Mouse (Mus musculus) forebrain, embryonic 16.5 days (tissue): Measurements from ENCODE around the gene Tubgcp2. TPM values are rescaled to one million over a fixed set of nuclear protein-coding genes. Genes with fewer than 3 reads are reported as not detected.

Source experiments
- ATAC-seq: fragments of 200-750 bp; cut with Nextera tagmentation; 2 replicates; pipeline ENCODE4 v1.8.0; 2017; ENCODE audit warnings: mild to moderate bottlenecking, moderate library complexity
- H3K27ac ChIP-seq: fragments of 300-500 bp; sonication (generic); 2 replicates; pipeline ENCODE4 v1.5.1; 2014; ENCODE audit warnings: low read length, control low read depth
- H3K27me3 ChIP-seq: fragments of 300-500 bp; sonication (generic); replicated peaks from 2 replicates; pipeline ENCODE4 v1.6.1; 2014; ENCODE audit warnings: low read length; ENCODE audit not compliant: control insufficient read depth, insufficient read depth
- H3K36me3 ChIP-seq: fragments of 300-500 bp; sonication (generic); 2 replicates; pipeline ENCODE4 v1.6.1; 2014; ENCODE audit not compliant: control insufficient read depth, insufficient read depth
- H3K4me1 ChIP-seq: fragments of 300-500 bp; sonication (generic); replicated peaks from 2 replicates; pipeline ENCODE4 v1.6.1; 2014; ENCODE audit warnings: low read length; ENCODE audit not compliant: control insufficient read depth, insufficient read depth
- H3K4me2 ChIP-seq: fragments of 300-500 bp; sonication (generic); 2 replicates; pipeline ENCODE4 v1.6.1; 2014; ENCODE audit warnings: mild to moderate bottlenecking, low read length, control low read depth
- H3K4me3 ChIP-seq: fragments of 300-500 bp; sonication (generic); replicated peaks from 2 replicates; pipeline ENCODE4 v1.5.1; 2014; ENCODE audit warnings: mild to moderate bottlenecking, low read length, control low read depth
- H3K9ac ChIP-seq: fragments of 300-500 bp; sonication (generic); replicated peaks from 2 replicates; pipeline ENCODE4 v1.6.1; 2014; ENCODE audit warnings: low read depth, low read length, control low read depth
- H3K9me3 ChIP-seq: fragments of 300-500 bp; sonication (generic); 2 replicates; pipeline ENCODE4 v1.6.1; 2016; ENCODE audit warnings: low read length; ENCODE audit not compliant: control insufficient read depth
- WGBS: fragments of 180-500 bp; shearing (Covaris S2); extraction: QIAGEN DNeasy Blood & Tissue Kit; methylation state at CpG from one replicate; pipeline ENCODE4 v1.1.7; 2014; 5-methylcytosine and 5-hydroxymethylcytosine counted together
- polyA plus RNA-seq: library from polyadenylated mRNA; unstranded; fragments of >200 nt; fragmentation: Nextera tagmentation; extraction: Ambion mirVana; gene quantifications from 2 replicates; pipeline ENCODE4 v1.2.1, GENCODE M21; 2015

The Tubgcp2 gene
- polyA plus RNA-seq, 1 experiment from 2014 or later: 72.7 TPM

DNA sequence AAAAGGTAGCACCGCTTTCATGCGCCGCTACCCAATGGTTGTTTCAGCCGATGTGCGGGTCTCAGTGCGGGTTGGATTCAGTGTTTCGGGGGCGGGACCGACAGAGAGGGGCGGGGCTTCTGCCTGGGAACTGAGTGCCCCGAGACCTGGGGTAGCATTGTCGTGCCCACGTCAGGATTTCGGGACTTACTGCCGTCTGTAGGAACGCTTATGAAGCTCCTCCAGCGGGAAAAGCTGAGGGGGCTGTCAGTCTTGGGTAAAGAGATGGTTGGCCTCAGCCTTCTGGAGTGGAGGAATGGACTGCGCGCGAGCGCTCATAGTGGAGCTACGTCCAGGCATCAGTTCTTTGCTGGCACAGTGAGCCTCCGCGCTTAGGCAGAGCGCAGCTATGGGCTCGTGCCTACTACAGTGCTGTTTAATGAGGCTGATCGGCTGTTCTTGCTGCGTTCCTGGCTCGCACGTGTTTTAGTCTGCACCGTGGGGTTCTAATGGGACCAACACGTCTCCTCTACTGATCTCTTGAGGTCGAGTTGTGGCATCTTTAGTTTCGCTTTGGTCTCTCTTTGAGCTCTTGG is 12.7 kb upstream of the Tubgcp2 start:
- ATAC-seq: peak; percentile 79
- no peak overlapping the region for H3K27ac ChIP-seq
- H3K4me2 ChIP-seq: peak overlapping the region; percentile 65
- H3K36me3 ChIP-seq: no peaks in the 10 kb centered on the region
- under 1% methylated on average over 34 of the region's 34 CpGs for WGBS
- peaks cover 23% of the 10 kb centered on the region for H3K4me1 ChIP-seq
- H3K9ac ChIP-seq: 0 out of 2 replicates have a peak overlapping the region, but pooled peaks have one; percentile 28
- H3K4me3 ChIP-seq: peak overlapping the region; percentile 42
- H3K27me3 ChIP-seq: peaks cover 77% of the 10 kb centered on the region
- H3K9me3 ChIP-seq: no peaks in the 10 kb centered on the region

DNA sequence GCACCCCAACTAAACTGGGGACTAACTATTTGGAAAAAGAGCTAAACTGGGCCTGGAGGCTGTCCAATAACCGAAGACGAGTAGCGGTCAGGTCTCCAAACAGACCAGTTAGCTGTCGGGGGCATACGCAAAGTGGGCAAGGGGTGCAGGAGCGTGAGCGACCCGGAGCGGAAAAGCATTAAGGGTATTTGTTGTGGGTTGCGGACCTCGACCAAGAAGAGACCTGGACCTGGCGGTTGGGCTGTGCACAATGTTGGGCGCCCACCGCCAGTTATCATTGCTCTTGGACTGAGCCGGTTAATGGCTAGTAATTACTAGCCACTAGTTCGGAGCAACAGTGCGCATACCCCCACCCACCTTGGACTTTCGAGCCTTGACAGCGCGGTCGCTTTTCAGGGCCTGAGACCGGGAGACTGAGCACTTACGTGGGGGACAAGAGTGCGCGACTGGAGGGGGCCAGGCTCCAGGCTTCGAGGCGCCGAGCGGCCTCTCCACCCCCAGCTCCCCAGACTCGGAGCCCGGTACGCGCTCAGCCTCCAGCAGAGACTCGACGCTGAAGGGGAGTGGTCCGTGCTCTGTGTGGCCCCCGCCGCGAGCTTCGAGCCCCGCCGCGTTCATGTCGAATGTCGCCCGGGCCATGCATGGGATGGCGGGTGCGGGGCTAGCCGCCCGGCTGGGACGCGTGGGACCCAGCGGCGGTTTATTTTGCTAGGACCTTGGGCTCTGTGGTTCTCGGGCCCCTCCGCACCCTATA is 12.1 kb upstream of the Tubgcp2 start, which contains the start of gene Msx3:
Gene Msx3 (minus strand): TSS at position 729 of the 754 bp plus-strand sequence.
- no peaks in the 10 kb centered on the region for H3K9me3 ChIP-seq
- peak; percentile 39 for ATAC-seq
- H3K4me1 ChIP-seq: peaks cover 23% of the 10 kb centered on the region
- no peaks in the 10 kb centered on the region for H3K36me3 ChIP-seq
- H3K4me2 ChIP-seq: peak within 1 kb of the TSS; percentile 65
- H3K9ac ChIP-seq: peak within 1 kb of the TSS; percentile 38
- H3K4me3 ChIP-seq: peak within 1 kb of the TSS; percentile 42
- peaks cover 77% of the 10 kb centered on the region for H3K27me3 ChIP-seq
- H3K27ac ChIP-seq: no peak within 1 kb of the TSS
- WGBS: under 1% methylated on average over 56 of the region's 56 CpGs

DNA sequence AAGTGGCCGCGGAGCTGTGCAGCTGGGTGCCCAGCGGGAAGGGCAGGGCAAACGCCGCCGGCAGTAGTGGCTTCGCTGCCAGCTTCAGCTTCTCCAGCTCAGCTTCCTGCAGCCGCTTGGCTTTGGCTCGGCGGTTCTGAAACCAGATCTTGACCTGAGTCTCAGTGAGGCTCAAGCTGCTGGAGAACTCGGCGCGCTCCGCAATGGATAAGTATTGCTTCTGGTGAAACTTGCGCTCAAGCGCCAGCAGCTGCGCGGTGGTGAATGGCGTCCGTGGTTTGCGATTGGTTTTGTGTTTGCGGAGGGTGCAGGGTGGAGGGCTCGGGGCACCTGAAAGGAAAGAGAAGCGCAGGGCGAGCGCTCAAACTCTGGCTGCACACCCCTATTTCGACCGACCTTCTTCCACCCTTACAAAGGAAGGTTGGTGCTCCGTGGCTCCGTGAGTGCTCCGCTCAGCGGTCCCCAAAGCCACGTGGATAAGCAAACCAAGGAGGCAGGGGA is 11.4 kb upstream of the Tubgcp2 start:
- H3K9ac ChIP-seq: peak overlapping the region; percentile 38
- peaks cover 23% of the 10 kb centered on the region for H3K4me1 ChIP-seq
- H3K9me3 ChIP-seq: no peaks in the 10 kb centered on the region
- ATAC-seq: peak; percentile 34
- peaks cover 71% of the 10 kb centered on the region for H3K27me3 ChIP-seq
- under 1% methylated on average over 33 of the region's 33 CpGs for WGBS
- peak overlapping the region; percentile 42 for H3K4me3 ChIP-seq
- no peak overlapping the region for H3K27ac ChIP-seq
- H3K36me3 ChIP-seq: no peaks in the 10 kb centered on the region
- H3K4me2 ChIP-seq: peak overlapping the region; percentile 65

DNA sequence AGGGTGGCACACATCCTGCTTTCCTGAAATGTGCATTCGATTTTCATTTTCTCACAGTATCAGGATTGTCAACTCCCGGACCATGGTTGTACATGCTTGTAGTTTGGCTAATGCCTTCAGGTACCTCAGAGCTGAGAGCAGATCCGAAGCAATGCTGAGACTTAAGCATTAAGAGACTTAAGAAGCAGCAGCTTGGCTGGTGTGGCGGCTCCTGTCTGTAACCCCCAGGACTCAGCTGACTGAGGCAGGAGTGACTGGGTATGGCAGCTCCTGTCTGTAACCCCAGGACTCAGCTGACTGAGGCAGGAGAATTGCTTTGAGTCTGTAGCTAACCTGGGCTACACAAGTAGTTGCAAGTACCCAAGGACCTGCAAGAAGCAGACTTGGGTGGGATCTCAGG is 9.1 kb upstream of the Tubgcp2 start:
- Histone ChIP-seq H3K27ac (no peak overlapping the region), H3K4me2 (no peak overlapping the region), H3K9ac (no peak overlapping the region), H3K27me3 (peaks cover 51% of the 10 kb centered on the region), H3K4me1 (peaks cover 23% of the 10 kb centered on the region), H3K36me3 (peaks cover 4% of the 10 kb centered on the region), H3K4me3 (no peak overlapping the region), H3K9me3 (no peaks in the 10 kb centered on the region)
- no peak for ATAC-seq
- WGBS: 74% methylated on average over 4 of the region's 4 CpGs

DNA sequence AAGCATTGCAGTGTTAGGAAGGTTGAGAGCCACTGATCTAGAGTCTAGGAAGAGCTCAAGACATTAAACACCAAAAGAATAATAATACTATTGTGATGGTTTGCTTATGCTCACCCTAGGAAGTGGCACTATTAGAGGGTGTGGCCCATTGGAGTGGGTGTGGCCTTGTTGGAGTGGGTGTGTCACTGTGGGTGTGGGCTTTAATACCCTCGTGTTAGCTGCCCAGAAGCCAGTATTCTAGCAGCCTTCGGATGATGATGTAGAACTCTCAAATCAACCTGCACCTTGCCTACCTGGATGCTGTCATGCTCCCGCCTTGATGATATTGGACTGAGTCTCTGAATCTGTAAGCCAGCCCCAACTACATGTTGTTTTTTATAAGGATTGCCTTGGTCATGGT is 6.3 kb upstream of the Tubgcp2 start:
- no peak overlapping the region for H3K4me2 ChIP-seq
- peaks cover 6% of the 10 kb centered on the region for H3K36me3 ChIP-seq
- no peak for ATAC-seq
- no peak overlapping the region for H3K9ac ChIP-seq
- no peak overlapping the region for H3K27ac ChIP-seq
- no peak overlapping the region for H3K4me3 ChIP-seq
- 63% methylated on average over 3 of the region's 3 CpGs for WGBS
- peaks cover 26% of the 10 kb centered on the region for H3K27me3 ChIP-seq
- peaks cover 3% of the 10 kb centered on the region for H3K4me1 ChIP-seq
- no peaks in the 10 kb centered on the region for H3K9me3 ChIP-seq

DNA sequence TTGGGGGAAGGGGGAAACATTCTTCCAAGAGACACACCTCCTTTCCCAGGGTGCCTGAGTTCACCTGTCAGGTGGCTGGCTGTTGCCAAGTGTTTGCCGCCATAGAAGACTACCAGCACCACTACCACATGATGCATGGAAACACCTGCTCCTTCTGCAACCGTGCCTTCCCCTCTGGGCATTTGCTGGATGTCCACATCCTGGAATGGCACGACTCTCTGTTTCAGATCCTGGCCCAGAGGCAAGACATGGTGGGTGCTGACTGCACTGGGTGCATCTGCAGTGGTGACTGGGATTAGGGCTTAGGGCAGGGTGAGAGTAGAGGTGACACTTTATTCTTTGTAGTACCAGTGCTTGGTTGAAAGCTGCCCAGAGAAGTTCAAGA is 694 bp upstream of the Tubgcp2 start:
- Histone ChIP-seq H3K36me3 (peaks cover 15% of the 10 kb centered on the region), H3K27ac (no peak overlapping the region), H3K4me3 (peak overlapping the region; percentile 86), H3K9ac (peak overlapping the region; percentile 93), H3K27me3 (no peaks in the 10 kb centered on the region), H3K9me3 (no peaks in the 10 kb centered on the region), H3K4me2 (peak overlapping the region; percentile 67), H3K4me1 (peaks cover 21% of the 10 kb centered on the region)
- WGBS: 58% methylated on average over 3 of the region's 3 CpGs
- no peak for ATAC-seq

DNA sequence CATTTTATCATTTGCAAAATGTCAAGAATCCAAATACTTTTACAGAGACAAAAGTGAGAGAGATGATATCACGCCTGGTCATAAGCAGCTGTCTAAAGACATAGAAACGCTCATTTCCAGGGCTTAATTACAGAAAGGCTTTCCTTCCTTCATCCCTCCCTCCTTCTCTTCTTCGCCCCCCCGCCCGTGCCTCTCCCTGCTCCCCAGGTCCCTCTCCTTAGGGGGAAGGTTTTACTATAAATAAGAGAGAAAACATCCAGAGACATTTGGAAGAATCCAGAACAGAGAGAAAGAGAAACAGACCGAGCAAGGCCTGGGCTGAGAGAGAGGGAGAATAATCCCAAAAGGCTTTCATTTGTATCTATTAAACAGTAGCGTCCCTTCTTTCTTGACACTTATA is 1.0 kb downstream of the Tubgcp2 start:
- no peaks in the 10 kb centered on the region for H3K9me3 ChIP-seq
- peak overlapping the region; percentile 67 for H3K4me2 ChIP-seq
- WGBS: 11% methylated on average over 7 of the region's 7 CpGs
- H3K4me1 ChIP-seq: peaks cover 21% of the 10 kb centered on the region
- H3K27ac ChIP-seq: no peak overlapping the region
- peak overlapping the region; percentile 86 for H3K4me3 ChIP-seq
- no peaks in the 10 kb centered on the region for H3K27me3 ChIP-seq
- no peak for ATAC-seq
- H3K36me3 ChIP-seq: peaks cover 24% of the 10 kb centered on the region
- H3K9ac ChIP-seq: peak overlapping the region; percentile 93

DNA sequence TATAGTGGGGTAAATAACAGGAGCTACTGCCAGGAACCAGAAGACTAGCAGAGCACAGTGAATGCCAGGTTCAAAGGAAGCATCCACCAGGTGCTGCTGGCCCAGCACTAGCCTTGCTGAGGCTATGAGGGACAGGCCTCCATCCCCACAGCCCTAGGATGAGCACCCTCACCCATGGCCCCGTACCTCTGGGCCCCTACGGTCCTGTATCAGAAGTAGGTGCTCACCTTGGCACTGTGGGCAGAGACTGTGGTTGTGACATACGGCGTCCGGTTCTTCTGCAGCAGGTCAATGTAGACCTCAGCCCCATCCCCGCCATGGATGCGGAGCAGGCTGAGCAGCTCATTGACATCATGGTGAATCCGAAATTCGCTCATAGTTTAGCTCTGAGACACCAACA is 3.1 kb downstream of the Tubgcp2 start:
- peaks cover 41% of the 10 kb centered on the region for H3K36me3 ChIP-seq
- peaks cover 21% of the 10 kb centered on the region for H3K4me1 ChIP-seq
- H3K9ac ChIP-seq: no peak overlapping the region
- ATAC-seq: no peak
- 0 out of 2 replicates have a peak, but pooled peaks cover 2% of the 10 kb centered on the region for H3K9me3 ChIP-seq
- H3K4me2 ChIP-seq: no peak overlapping the region
- H3K27ac ChIP-seq: no peak overlapping the region
- WGBS: 97% methylated on average over 9 of the region's 9 CpGs
- no peak overlapping the region for H3K4me3 ChIP-seq
- H3K27me3 ChIP-seq: no peaks in the 10 kb centered on the region

DNA sequence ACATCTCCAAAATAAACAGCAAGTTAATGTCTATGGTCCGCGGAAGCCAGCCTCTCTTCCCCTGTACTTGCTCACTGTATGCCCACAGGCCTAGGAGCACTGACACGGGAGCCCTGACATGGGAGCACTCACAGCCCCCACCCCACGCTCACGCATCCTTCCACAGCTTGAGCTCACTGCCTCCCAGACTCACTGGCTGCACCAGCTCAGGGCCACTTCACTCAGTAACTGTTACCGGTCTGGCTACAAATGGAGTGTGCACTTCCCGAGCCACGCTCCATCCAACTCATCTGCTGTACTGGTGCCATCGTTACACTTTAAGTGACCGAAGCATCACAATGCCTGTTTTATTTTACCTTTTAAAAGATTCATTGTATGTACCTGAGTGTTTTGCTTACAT is 4.1 kb downstream of the Tubgcp2 start:
- no peaks in the 10 kb centered on the region for H3K27me3 ChIP-seq
- H3K4me2 ChIP-seq: no peak overlapping the region
- ATAC-seq: no peak
- no peak overlapping the region for H3K27ac ChIP-seq
- 93% methylated on average over 10 of the region's 10 CpGs for WGBS
- H3K9me3 ChIP-seq: 0 out of 2 replicates have a peak, but pooled peaks cover 2% of the 10 kb centered on the region
- H3K4me1 ChIP-seq: peaks cover 21% of the 10 kb centered on the region
- peaks cover 46% of the 10 kb centered on the region for H3K36me3 ChIP-seq
- H3K9ac ChIP-seq: no peak overlapping the region
- H3K4me3 ChIP-seq: no peak overlapping the region
